Mouse (Mus musculus) NIH3T3 (cell line): ENCODE results near the gene Zfp446.
"Not testable (repeated sequence)": the region's sequence is repeated elsewhere in the genome, so short reads cannot be mapped to it uniquely, and the experiment has no call there.

Source experiments
- DNase-seq: peaks from one replicate; pipeline ENCODE4 v3.0.0-alpha.2; 2012; ENCODE audit warnings: low read depth

Gene Zfp446

DNA sequence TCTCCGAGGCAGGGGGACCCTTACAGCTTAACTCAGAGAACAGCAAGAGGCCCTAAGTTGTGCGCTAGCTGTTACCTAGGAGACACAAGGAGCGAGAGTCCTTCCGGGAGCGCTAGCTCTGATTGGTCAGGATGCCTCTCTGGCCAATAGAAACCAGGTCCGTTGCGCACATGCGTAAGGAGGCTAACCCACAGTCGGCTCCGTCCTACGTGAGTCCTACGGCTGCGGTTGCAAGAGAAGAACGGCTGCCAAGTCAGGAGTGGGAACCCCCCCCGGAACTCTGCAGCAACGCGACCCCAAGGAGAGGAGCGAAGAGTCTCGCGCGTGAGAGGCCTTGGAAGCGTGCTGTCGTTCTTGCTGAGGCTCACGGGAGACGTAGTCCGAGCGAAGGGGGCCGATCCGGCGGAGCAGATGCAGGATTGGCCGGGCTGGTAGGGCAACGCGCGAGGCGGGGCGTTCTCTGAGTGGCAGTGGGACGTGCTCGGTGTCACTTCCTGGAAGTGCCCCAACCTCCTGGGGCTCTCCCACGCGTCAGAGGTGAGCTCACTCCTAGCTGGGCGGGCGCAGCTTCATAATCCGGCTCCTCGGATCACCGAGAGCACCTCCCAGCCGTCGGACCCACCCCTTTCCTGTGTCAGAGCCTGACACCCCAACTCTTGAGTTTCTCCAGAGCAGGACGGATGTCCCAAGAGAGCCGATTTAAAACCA is at the start of gene Zfp446:
Gene Zfp446 (plus strand): TSS at position 167 of the 708 bp plus-strand sequence.
- peak; percentile 99 for DNase-seq

DNA sequence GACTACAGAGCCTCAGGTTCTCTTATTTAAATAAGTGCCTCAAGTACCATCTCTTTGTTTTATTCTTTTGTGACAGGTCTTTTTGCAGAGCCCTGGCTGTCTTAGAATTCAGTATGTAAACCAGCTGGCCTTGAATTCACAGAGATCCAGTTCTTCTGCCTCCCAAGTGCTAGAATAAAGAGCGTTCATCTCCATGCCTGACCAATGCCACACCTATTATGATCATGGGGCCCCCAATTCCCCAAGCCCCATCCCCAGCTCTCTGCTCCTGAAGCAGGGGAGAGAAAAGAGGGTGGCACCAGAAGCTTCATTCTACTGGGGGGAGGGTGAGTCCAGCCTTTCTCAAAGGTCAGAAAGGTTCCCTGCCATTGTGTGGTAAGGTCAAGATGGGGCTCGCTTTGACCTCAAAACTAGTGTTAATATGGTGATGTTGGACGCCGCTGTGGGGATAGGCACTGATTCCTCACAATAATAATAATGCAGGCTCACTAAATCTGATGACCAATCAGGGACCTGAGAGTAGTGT is 44.0 kb upstream of the Zfp446 start:
- no peak for DNase-seq

DNA sequence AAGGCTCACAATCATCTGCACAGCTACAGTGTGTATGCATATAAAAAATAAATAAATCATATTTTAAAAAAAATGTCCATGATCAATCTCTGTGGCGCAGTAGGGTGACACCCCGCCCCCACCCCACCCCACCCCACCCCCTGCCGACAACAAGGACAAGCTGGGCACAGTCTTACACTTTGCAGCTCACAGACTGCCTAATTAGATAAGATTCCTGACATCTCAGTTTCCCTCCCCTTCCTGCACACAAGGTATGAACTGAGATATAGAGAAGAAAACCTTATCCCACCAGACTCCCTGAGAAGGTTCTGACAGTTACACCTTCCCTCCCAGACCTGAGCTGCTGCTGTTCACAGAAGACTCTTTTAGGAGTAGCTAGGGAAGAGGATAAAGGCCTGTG is 42.8 kb upstream of the Zfp446 start:
- DNase-seq = no peak

DNA sequence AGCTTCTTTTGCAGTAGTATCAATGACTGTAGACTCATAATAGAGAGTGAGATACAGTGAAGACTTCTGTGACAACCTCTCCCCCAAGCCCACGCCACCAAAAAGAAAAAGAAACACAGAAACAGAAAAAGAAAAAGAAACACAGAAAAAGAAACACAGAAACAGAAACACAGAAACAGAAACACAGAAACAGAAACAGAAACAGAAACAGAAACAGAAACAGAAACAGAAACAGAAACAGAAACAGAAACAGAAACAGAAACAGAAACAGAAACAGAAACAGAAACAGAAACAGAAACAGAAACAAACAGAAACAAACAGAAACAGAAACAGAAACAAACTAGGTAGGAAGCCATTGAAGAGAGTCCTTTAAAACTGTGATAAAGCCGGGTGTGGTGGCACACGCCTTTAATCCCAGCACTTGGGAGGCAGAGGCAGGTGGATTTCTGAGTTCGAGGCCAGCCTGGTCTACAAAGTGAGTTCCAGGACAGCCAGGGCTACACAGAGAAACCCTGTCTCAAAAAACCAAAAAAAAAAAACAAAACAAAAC is 40.3 kb upstream of the Zfp446 start:
- not testable (repeated sequence) for DNase-seq

DNA sequence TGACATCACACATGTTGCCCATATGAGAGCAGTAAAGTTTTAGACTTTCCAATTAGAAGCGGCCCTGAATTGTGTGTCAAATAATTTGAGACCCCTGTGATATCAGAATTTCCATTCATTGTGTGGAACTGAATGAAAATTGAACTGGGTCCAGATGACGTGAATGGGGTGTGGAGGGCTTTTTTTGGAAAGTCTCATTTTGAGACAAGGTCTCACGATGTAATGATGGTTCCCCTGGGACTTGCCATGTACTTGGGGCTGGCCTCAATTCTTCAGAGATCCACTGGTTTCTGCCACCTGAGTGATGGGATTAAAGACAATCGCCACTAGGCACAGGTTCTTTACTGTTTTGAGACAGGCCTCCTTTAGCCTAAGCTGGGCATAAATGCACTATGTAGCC is 37.0 kb upstream of the Zfp446 start:
- DNase-seq = no peak

DNA sequence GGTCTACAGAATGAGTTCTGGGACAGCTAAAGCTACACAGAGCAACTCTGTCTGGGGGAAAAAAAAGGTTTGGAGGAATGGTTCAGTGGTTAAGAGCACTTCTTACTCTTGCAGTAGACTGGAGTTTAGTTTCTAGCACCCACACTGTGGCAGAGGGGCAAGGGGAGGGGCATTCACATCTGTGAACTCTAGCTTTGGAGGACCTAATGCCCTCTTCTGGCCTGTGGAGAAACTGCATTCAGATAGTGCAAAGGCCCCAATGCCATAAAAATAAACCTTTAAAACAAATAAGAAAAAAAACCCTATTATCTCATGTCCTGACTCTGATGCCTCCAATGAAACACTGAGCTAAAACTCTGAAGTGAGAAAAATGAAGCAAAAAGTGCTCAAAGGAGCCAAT is 34.2 kb upstream of the Zfp446 start:
- peak; percentile 50 for DNase-seq

DNA sequence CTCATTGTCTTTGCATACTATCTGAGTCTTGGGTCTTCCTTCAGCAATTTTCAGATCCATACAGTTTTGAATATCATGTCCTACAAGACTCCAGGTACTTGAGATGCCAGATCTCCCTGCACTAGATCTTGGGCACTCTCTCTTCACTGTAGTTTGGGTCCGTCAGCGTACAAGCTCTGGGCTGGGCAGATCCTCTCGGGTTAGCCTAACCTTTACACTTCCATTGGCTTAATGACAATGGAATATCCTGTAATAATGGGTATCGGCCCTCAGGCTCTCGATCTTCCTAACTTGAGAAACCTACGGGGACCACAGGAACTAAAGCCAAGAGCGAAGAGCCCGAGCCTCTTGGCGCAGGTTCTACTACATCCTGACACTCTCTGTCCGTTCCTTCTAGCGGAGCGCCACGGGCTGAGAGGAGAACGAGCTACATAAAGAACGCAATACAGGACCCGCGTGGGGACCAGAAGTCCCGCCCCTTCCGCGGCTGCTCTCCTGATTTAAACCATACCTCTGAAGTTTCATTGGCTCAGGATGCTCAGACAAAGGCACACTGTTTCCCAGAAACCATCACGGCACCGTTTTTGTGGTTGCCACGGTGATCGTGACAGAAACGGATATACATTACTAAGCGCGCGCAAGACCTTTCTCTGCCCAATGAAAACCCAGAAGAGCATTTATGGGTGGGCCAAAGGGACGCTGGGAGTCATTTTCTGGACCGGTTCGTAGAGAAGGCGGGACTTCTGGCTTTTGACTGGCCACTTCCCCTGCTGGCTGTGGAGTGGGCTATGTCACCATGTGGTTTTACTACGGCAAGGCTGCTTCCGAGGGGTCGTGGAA is 28.4 kb upstream of the Zfp446 start:
- DNase-seq = peak; percentile 93

DNA sequence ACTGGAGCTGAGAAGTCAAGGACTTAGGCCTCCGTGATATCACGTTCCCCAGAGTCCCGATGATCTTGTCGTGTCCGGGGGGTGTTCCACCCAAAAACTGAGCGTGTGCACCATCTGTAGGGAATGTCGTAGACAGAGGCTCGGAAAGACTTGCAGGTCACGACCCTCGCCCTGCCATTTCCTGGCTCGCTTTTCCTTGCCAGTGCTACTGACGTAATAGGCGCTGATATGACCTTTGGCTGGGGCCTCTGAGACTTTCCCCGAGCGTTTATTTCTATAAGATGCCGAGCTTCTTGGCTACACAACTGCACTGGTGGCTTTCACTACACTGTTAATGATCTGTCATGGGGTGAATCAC is 27.8 kb upstream of the Zfp446 start:
- no peak for DNase-seq

DNA sequence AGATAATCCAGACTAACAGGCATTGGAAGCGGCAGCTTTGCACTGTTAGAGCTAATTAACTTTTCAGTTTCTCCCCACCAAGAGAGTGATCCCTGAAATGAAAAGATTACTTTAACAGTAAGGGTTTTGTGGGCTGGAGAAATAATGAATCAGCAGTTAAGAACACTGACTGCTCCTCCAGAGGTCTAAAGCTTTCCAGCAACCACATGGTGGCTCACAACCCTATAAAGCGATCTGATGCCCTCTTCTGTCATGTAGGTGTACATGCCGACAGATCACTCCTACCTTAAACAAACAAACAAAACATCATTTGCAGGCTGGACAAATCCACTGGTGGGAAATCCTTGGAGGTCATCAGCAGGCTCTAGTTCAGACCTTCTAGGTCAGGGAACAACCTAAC is 22.8 kb upstream of the Zfp446 start:
- no peak for DNase-seq

DNA sequence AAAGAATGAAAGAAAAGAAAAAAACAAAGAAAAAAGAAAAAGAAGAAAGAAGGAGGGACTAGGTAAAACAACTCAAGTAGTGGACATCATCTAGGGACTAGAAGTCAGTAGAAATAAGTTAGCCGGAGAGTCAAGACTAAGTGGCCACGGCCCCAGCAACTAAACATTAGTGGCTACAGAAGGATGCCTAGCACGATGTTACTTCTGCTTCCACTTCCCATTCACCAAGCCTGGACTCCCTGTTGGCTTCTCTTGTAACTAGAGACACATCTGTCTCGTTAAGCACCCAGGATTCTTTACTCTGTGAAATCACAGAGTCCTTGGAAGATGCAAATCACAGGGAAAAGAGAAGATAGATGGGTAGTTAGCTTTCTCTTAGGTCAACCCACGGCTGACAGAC is 20.1 kb upstream of the Zfp446 start:
- DNase-seq = peak; percentile 28

DNA sequence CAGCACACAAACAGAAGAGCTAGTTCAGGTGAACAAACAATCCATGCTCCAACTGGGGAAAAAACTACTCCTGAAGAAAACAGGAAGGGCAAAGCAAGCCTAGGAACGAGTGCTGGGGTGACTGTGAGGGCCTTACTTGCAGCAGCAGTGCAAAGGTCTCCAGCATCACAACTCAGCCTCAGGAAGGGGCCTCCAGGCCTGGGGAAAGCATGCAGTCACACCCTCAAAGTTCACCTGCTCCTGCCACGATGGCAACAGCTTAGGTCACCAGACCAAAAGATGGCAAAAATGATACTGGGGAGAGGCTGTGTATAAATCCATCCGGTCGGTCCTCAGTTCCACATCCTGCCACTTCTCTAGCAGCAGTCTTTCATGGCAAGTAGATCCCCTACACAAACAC is 18.7 kb upstream of the Zfp446 start:
- no peak for DNase-seq

DNA sequence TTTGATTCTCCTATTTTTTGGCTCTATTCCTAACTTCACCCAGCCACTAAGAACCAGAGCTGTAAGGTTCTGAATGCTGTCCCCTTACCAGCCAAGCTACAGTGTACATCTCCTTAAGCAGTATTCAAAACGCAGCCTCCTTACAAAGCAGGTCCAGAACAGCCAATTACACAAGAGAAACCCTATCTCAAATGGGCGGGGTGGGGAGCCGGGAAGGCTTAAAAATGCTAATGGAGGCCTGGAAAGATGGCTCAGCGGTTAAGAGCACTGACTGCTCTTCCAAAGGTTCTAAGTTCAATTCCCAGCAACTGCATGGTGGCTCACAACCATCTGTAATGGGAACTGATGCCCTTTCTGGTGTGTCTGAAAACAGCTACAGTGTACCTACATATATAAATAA is 17.9 kb upstream of the Zfp446 start:
- DNase-seq = no peak

DNA sequence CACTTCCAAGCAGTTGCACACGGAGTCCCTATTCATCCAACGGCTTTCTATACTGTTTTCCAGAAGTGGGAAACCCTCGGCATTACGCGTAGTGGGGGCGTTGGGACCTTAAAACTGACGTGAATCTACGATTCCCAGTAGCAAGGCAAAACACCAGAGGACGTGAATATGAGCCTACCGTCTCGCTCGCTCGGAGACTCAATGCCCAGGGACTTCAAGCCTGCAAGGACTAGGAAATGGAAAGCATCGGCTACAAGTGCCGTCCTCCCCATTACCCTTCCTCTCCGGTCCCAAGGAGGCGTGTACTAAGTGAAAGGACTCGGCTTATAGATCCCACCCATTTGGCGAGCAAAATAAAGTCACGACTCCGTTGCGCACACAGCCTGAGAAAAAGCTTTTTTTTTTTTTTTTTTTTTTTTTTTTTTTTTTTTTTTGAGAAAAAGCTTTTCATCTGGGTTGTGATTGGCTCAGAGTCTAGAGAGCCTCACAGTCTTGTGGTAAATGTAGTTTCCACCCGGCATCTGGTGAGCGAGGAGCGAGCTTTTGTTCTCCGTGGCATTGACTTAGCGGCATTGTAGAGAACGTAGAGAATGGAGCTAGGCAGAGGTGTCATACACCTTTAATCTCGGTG is 16.0 kb upstream of the Zfp446 start:
- DNase-seq = peak; percentile 89

DNA sequence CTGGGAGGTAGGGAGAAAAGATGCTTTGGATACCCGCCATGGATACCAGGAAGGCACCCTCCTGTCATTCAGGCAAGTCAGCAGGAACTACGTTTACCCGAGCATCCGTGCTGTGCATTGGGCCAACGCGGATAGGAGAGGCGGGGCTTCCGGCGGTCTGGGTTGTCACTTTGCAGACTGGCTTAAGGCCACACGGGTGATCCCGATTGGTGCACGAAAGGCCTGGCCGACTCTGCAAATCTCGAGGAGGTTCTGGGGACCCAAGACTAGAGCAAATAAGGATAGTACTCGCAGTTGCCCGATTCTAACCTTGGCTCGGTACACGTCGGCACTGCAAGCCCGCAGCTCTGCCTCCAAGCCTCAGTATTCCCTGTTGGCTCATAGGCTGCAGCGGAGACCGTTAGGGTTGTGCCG is 12.0 kb upstream of the Zfp446 start, which contains the start of gene Zfp324:
Gene Zfp324 (plus strand): TSS at position 161 of the 414 bp plus-strand sequence.
- peak; percentile 91 for DNase-seq

DNA sequence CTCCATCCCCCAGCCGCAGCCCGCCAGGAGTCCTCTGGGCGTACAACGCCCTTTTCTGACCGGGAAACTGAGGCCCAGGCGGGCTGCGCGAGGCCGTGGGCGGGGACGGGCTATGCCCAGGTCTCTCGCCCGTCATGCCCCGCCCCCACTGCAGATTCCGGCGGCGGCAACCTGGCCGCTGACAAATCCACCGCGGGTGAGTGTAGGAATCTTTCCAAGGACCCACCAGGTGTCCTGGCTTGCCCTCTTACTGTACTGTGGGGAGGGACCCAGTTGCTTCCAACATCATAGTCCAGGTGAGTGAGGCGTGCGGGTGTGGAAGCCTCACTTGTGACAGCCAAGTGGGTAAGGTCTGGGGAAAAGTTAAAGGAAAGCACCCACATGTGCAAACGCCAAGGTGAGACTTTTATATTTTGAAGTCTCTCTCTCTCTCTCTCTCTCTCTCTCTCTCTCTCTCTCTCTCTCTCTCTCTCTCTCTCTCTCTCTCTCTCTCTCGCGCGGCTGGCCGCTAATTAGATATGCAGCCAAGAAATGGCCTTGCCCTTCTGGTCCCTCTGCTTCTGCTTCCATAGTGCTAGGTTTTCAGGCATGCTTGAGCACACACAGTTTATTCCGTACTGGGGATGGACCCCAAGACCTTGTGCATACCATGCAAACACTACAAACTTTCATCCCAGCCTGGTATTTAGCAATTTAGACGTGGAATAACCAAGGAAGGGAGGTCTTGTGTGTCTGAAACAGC is 11.4 kb upstream of the Zfp446 start:
- peak; percentile 65 for DNase-seq

DNA sequence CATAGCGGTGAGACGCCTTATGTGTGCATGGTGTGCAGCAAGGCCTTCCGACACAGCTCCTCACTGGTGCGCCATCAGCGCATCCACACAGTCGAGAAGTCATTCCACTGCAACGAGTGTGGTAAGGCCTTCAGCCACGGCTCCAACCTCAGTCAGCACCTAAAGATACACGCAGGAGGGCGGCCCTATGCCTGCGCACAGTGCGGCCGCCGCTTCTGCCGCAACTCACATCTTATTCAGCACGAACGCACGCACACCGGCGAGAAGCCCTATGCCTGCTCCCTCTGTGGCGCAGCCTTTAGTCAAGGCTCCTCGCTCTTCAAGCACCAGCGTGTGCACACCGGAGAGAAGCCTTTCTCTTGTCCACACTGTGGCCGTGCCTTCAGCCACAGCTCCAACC is 6.7 kb upstream of the Zfp446 start:
- DNase-seq = no peak

DNA sequence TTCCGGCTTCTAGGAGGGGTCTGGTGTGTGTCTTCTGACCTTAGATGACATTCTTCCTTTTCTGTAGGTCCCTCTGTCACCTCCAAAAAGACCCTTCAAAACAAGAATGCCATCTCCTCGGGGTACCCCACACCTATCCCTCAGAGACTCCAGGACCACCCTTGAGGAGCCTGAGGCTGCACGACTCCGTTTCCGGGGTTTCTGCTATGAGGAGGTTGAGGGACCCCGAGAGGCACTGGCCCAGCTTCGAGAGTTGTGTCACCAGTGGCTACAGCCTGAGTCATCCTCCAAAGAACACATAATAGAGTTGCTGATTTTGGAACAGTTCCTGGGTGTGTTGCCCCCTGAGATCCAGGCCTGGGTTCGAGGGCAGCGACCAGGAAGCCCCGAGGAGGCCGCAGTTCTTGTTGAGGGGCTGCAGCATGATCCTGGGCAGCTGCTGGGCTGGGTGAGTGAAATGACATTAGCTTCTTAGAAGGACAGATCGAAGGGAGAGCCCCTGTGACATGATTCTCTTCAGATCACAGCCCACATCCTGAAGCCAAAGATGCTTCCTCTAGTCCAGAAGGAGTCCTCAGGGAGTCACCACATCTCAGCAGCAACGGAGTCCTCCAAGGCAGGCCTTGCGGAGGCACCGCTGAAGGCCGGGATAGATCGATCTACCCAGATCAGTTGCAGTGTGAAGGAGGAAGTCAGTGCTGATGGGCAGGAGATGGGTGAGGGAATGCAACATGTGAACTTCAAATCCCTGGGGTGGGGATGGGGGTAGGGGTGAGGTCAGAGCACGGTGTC is 1.5 kb downstream of the Zfp446 start:
- no peak for DNase-seq

DNA sequence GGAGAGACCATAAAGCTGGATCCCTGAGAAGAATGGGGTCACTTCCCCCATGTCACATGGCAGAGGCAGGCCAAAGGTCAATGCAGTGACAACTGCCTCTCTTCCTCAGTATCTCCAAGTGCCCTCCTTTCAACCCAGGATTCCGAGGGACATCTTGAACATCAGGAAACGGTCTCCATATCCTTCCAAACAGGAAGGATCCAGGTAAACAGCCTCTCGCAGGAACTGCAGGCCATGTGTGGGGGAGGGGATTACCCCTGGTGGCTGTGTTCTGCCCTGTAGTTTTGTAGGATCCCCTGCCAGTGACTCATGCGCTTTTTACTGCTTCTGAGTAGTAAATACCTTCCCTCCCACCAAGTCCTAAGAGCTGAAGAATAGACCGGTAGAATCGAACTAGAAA is 2.1 kb downstream of the Zfp446 start:
- peak; percentile 21 for DNase-seq

DNA sequence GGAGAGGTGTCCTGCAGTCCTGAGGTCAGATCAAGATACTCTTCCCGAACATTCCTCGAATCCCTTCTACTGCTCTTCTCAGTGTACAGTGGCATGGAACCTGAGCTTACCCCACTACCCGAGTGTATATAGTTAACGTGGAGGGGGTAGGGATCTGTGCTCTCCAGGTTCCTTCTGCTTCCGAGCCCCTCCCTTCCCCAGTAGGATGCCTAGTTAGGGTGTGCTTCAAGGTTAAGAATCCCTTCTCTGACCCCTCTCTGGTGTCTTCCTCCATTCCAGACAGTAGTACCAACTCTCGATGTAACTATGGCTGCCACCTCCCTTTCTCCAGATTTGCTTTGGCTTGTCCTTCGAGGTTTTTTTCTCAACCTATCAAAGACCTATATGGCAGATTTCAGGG is 2.6 kb downstream of the Zfp446 start:
- DNase-seq = no peak

DNA sequence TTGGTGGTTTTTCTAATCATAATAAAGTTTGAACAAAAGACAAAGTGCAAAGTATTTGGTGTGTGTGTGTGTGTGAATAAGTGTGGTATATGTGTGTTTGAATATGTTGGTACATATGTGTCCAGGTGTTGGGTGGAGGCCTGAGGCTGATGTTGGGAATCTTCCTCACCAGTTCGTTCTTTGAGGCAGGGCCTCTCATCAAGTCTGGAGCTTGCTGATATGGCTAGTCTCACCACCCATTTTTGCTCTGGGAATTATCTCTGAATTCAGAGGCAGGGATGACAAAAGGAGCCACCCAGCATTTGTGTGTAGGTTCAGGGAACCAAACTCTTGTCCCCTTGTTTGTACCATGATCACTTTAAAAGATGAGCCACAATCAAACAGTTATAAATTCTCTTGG is 8.1 kb downstream of the Zfp446 start:
- DNase-seq = no peak

DNA sequence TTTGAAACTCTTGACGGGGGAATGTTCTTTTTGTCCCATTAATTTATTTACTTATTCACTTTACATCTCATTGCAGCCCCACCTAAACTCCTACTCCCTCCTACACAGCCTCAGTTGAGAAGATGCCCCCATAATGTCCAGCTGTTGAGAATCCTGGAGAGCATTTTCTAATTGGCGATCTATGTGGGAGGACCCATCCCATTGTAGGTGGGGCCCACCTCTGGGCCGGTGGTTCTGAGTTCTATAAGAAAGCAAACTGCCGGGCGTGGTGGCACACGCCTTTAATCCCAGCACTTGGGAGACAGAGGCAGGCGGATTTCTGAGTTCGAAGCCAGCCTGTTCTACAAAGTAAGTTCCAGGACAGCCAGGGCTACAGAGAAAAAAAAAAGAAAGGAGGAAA is 9.3 kb downstream of the Zfp446 start:
- no peak for DNase-seq
